Mouse (Mus musculus) erythroblast, embryonic 14.5 days (primary cell): ENCODE results near the gene Lcn12.

Experiments
- GATA1 ChIP-seq: IDR thresholded peaks from 2 replicates; pipeline ENCODE4 v1.6.1; 2012; ENCODE audit warnings: low read length, inconsistent platforms, mixed read lengths
- TAL1 ChIP-seq: IDR thresholded peaks from 3 replicates; pipeline ENCODE4 v1.6.1; 2012; ENCODE audit warnings: low read length, inconsistent platforms, mixed read lengths

GRCm38 (mm10) chr2:25477541-25477940 lies 16.2 kb downstream of the Lcn12 start:
- no peak for TF ChIP-seq GATA1
- TF ChIP-seq TAL1, result no peak
